Mouse (Mus musculus): ENCODE results near the gene Slc22a14. TPM values are rescaled to one million over a fixed set of nuclear protein-coding genes. Genes with fewer than 3 reads are reported as not detected.

The Slc22a14 gene
- total RNA-seq, 2 experiments from 2014 or later: 0.17 TPM; not detected in 1

Other genes starting within 250 kb of the Slc22a14 start
- 1 to 10 TPM; 1.7 to 1.8 TPM for gene Acaa1b, start 208.5 kb downstream of the Slc22a14 start, total RNA-seq (2021)
- gene Gm47289, start 206.4 kb downstream of the Slc22a14 start, total RNA-seq (2021): not detected
- not detected for gene Slc22a13, start 156.5 kb downstream of the Slc22a14 start, total RNA-seq (2021)
- gene Oxsr1, start 43.1 kb downstream of the Slc22a14 start, total RNA-seq (2021): 10 to 100 TPM; 43.8 to 44.2 TPM
- 10 to 100 TPM; 83.0 to 88.6 TPM for gene Acaa1a, start 25.9 kb downstream of the Slc22a14 start, total RNA-seq (2021)
- gene Myd88, start 24.1 kb downstream of the Slc22a14 start, total RNA-seq (2021): 10 to 100 TPM; 12.2 to 14.3 TPM
- under 1 TPM; 0.16 to 0.42 TPM for gene Xylb, start 8.2 kb downstream of the Slc22a14 start, total RNA-seq (2021)
- 1 to 10 TPM; 5.8 to 6.5 TPM for gene Acvr2b, start 36.6 kb upstream of the Slc22a14 start, total RNA-seq (2021)
- gene Exog, start 79.4 kb upstream of the Slc22a14 start, total RNA-seq (2021): 1 to 10 TPM; 2.4 to 2.5 TPM
- 100 to 1,000 TPM; 141 to 144 TPM for gene Scn5a, start 213.5 kb upstream of the Slc22a14 start, total RNA-seq (2021)